Mouse (Mus musculus) limb, embryonic 14.5 days (tissue): ENCODE measurements around the gene Bzw2. TPM values are rescaled to one million over a fixed set of nuclear protein-coding genes. Genes with fewer than 3 reads are reported as not detected.
A peak's percentile ranks its signal among the peaks of the same experiment; 100 is the strongest.

Source experiments
- ATAC-seq: fragments of 200-750 bp; cut with Nextera tagmentation; 2 replicates; pipeline ENCODE4 v1.8.0; 2017; ENCODE audit warnings: low read depth, moderate number of reproducible peaks, moderate TSS enrichment; ENCODE audit not compliant: low FRiP score
- DNase-seq: peaks from one replicate; pipeline ENCODE4 v3.0.0-alpha.2; 2015; ENCODE audit warnings: low spot score
- H3K27ac ChIP-seq: fragments of 300-500 bp; sonication (generic); replicated peaks from 2 replicates; pipeline ENCODE4 v1.5.1; 2014; ENCODE audit warnings: low read depth, mild to moderate bottlenecking, low read length, moderate library complexity, mixed read lengths
- H3K27me3 ChIP-seq: fragments of 300-500 bp; sonication (generic); 2 replicates; pipeline ENCODE4 v1.6.1; 2014; ENCODE audit warnings: low read length, mixed read lengths; ENCODE audit not compliant: control insufficient read depth, insufficient read depth
- H3K36me3 ChIP-seq: fragments of 300-500 bp; sonication (generic); 2 replicates; pipeline ENCODE4 v1.6.1; 2014; ENCODE audit warnings: mild to moderate bottlenecking, low read length, moderate library complexity, mixed read lengths; ENCODE audit not compliant: control insufficient read depth, insufficient read depth
- H3K4me1 ChIP-seq: fragments of 300-500 bp; sonication (generic); 2 replicates; pipeline ENCODE4 v1.6.1; 2014; ENCODE audit warnings: antibody characterized with exemption, low read length, mixed read lengths; ENCODE audit not compliant: control insufficient read depth, insufficient read depth
- H3K4me2 ChIP-seq: fragments of 300-500 bp; sonication (generic); replicated peaks from 2 replicates; pipeline ENCODE4 v1.6.1; 2014; ENCODE audit warnings: low read depth, mild to moderate bottlenecking, low read length, moderate library complexity; ENCODE audit not compliant: severe bottlenecking
- H3K4me3 ChIP-seq: fragments of 300-500 bp; sonication (generic); replicated peaks from 2 replicates; pipeline ENCODE4 v1.5.1; 2014; ENCODE audit warnings: low read length
- H3K9ac ChIP-seq: fragments of 300-500 bp; sonication (generic); 2 replicates; pipeline ENCODE4 v1.6.1; 2014; ENCODE audit warnings: mild to moderate bottlenecking, low read depth, low read length, moderate library complexity; ENCODE audit not compliant: severe bottlenecking
- H3K9me3 ChIP-seq: fragments of 300-500 bp; sonication (generic); 2 replicates; pipeline ENCODE4 v1.6.1; 2016; ENCODE audit warnings: low read length; ENCODE audit not compliant: control insufficient read depth
- POLR2A ChIP-seq: fragments of 200-500 bp; IDR thresholded peaks from 2 replicates; pipeline ENCODE4 v1.8.0; 2012; ENCODE audit warnings: inconsistent platforms, mild to moderate bottlenecking, moderate library complexity, borderline replicate concordance; ENCODE audit not compliant: insufficient read depth, insufficient read length; ENCODE audit errors: extremely low read depth
- WGBS: fragments of 180-500 bp; shearing (Covaris S2); extraction: QIAGEN DNeasy Blood & Tissue Kit; methylation state at CpG from one replicate; pipeline ENCODE4 v1.1.7; 2014; 5-methylcytosine and 5-hydroxymethylcytosine counted together
- polyA plus RNA-seq, 2 experiments: library from polyadenylated mRNA; depleted of rRNA in 1 of 2; stranded (reverse) in 1 of 2; unstranded in 1 of 2; fragments of >200 nt; fragmentation: Nextera tagmentation in 1 of 2; extraction: Ambion mirVana in 1 of 2; gene quantifications; 2 replicates each; pipeline versions ENCODE4 v1.2.1 to v1.2.3; 2012 to 2014

Bzw2 gene
- polyA plus RNA-seq, 2 experiments = 112 to 183 TPM

GRCm38 (mm10) chr12:36057699-36058098 lies 100.2 kb downstream of the Bzw2 start:
- Histone ChIP-seq H3K27ac (no peak overlapping the region), H3K4me1 (no peaks in the 10 kb centered on the region), H3K9me3 (no peaks in the 10 kb centered on the region), H3K4me3 (no peak overlapping the region), H3K9ac (no peak overlapping the region), H3K36me3 (no peaks in the 10 kb centered on the region), H3K27me3 (no peaks in the 10 kb centered on the region), H3K4me2 (no peak overlapping the region)
- no peak for TF ChIP-seq POLR2A
- 84% methylated on average over 2 of the region's 2 CpGs for WGBS
- ATAC-seq (no peak), DNase-seq (no peak)

GRCm38 (mm10) chr12:36050276-36050675 lies 107.6 kb downstream of the Bzw2 start:
- no peak for ATAC-seq
- Histone ChIP-seq H3K9me3 (no peaks in the 10 kb centered on the region), H3K27me3 (no peaks in the 10 kb centered on the region), H3K4me1 (no peaks in the 10 kb centered on the region), H3K27ac (no peak overlapping the region), H3K36me3 (no peaks in the 10 kb centered on the region), H3K4me3 (no peak overlapping the region), H3K4me2 (no peak overlapping the region), H3K9ac (no peak overlapping the region)
- DNase-seq = no peak
- 83% methylated on average over 1 of the region's 1 CpGs for WGBS
- TF ChIP-seq POLR2A = no peak

GRCm38 (mm10) chr12:36047593-36047992 lies 110.3 kb downstream of the Bzw2 start:
- Histone ChIP-seq H3K9me3 (no peaks in the 10 kb centered on the region), H3K4me1 (no peaks in the 10 kb centered on the region), H3K36me3 (no peaks in the 10 kb centered on the region), H3K9ac (no peak overlapping the region), H3K27ac (no peak overlapping the region), H3K4me2 (no peak overlapping the region), H3K4me3 (no peak overlapping the region), H3K27me3 (no peaks in the 10 kb centered on the region)
- no peak for TF ChIP-seq POLR2A
- no peak; the same call in 1 of the 2 replicates for ATAC-seq
- WGBS = 37% methylated on average over 2 of the region's 2 CpGs
- no peak for DNase-seq

DNA sequence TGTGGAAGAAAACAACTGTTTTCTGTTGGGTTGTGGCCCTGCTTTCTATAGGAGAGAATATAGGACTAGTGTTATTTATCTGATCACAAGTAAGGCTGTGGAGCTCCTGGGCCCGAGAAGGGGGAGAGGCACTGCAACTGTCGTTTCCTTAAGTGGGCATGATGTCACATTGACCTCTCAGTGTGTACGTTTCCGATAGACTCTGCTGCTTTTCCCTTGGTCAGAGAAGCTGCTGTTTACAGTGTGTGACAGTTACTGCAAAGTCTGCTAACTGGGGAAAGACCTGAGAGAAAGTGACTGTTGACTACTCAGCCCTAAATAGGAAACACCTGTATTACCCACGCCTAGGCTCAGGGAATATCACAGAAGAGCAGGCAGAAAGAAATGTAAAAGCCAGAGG lies 111.7 kb downstream of the Bzw2 start:
- Histone ChIP-seq H3K4me2 (no peak overlapping the region), H3K27me3 (no peaks in the 10 kb centered on the region), H3K36me3 (no peaks in the 10 kb centered on the region), H3K4me3 (no peak overlapping the region), H3K9me3 (no peaks in the 10 kb centered on the region), H3K9ac (no peak overlapping the region), H3K27ac (no peak overlapping the region), H3K4me1 (peaks cover under 1% of the 10 kb centered on the region; the same call in 1 of the 2 replicates)
- DNase-seq (no peak), ATAC-seq (no peak)
- 21% methylated on average over 5 of the region's 5 CpGs for WGBS
- no peak for TF ChIP-seq POLR2A

- TF ChIP-seq POLR2A = no peak
- Histone ChIP-seq H3K9me3 (no peaks in the 10 kb centered on the region), H3K4me1 (peaks cover 5% of the 10 kb centered on the region; the same call in 1 of the 2 replicates), H3K4me3 (no peak overlapping the region), H3K9ac (no peak overlapping the region), H3K27me3 (no peaks in the 10 kb centered on the region), H3K36me3 (no peaks in the 10 kb centered on the region), H3K4me2 (no peak overlapping the region), H3K27ac (no peak overlapping the region)
- no peak for ATAC-seq
- no peak for DNase-seq
- 73% methylated on average over 2 of the region's 2 CpGs for WGBS
Measured at GRCm38 (mm10) chr12:36044691-36045090, 113.2 kb downstream of the Bzw2 start.

DNA sequence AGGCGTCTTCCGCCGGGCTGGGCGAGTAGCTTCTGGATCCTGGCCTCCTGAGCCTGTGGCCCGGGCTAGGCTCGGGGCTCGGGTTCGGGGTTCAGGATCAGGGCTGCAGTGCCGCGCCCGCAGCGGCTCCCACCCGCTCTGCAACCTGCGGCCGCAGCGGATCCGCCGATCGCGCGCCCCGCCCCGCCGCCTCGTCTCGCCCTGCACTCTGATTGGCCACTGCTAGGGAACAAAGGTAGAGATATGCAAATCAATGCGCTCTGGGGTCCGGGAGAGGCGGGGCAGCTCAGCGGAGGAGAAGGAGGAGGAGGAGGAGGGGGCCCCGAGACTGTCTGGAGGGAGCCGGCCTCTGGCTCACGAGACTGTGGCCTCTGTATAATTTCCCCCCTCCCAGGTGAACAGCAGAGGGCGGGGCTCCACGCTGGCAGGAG lies 115.5 kb downstream of the Bzw2 start, which contains the start of gene Tspan13:
Gene Tspan13, minus strand, starts transcription at position 153 of the 431 bp plus-strand sequence.
- peak within 1 kb of the TSS; percentile 79 for H3K4me3 ChIP-seq
- H3K27ac ChIP-seq = no peak within 1 kb of the TSS
- WGBS = under 1% methylated on average over 31 of the region's 35 CpGs
- peak within 1 kb of the TSS; percentile 89 for H3K4me2 ChIP-seq
- peak within 1 kb of the TSS; percentile 73 for H3K9ac ChIP-seq
- H3K9me3 ChIP-seq = no peaks in the 10 kb centered on the region
- peaks cover 5% of the 10 kb centered on the region; the same call in 1 of the 2 replicates for H3K4me1 ChIP-seq
- no peaks in the 10 kb centered on the region for H3K36me3 ChIP-seq
- peak; percentile 96 for ATAC-seq
- no peaks in the 10 kb centered on the region for H3K27me3 ChIP-seq
- DNase-seq = peak; percentile 79
- 0 out of 2 replicates have a peak, but pooled peaks have one; percentile 36 for TF ChIP-seq POLR2A

Other genes with a start within 250 kb of the Bzw2 start
- not detected in 2 replicates for gene Agr3, start 232.5 kb downstream of the Bzw2 start, polyA plus RNA-seq (2012; rRNA removed)
- not detected in 2 replicates for gene Agr3, start 232.5 kb downstream of the Bzw2 start, polyA plus RNA-seq (2014; fragmentation: Nextera tagmentation; extraction: Ambion mirVana)
- 0.29 and 0.38 TPM in 2 replicates for gene Agr2, start 165.2 kb downstream of the Bzw2 start, polyA plus RNA-seq (2012; rRNA removed)
- gene Agr2, start 165.2 kb downstream of the Bzw2 start, polyA plus RNA-seq (2014; fragmentation: Nextera tagmentation; extraction: Ambion mirVana) = 0.33 TPM in 1 of 2 replicates, not detected in the other
- gene Tspan13, start 115.6 kb downstream of the Bzw2 start, polyA plus RNA-seq (2012; rRNA removed) = 34.2 and 40.4 TPM in 2 replicates
- 37.5 and 38.3 TPM in 2 replicates for gene Tspan13, start 115.6 kb downstream of the Bzw2 start, polyA plus RNA-seq (2014; fragmentation: Nextera tagmentation; extraction: Ambion mirVana)
- 16.9 and 21.8 TPM in 2 replicates for gene Ankmy2, start 966 bp downstream of the Bzw2 start, polyA plus RNA-seq (2012; rRNA removed)
- gene Ankmy2, start 966 bp downstream of the Bzw2 start, polyA plus RNA-seq (2014; fragmentation: Nextera tagmentation; extraction: Ambion mirVana) = 33.8 and 37.8 TPM in 2 replicates
- not detected in 2 replicates for gene Lrrc72, start 95.3 kb upstream of the Bzw2 start, polyA plus RNA-seq (2012; rRNA removed)
- 0.30 TPM in 1 of 2 replicates, not detected in the other for gene Lrrc72, start 95.3 kb upstream of the Bzw2 start, polyA plus RNA-seq (2014; fragmentation: Nextera tagmentation; extraction: Ambion mirVana)
- gene Sostdc1, start 156.1 kb upstream of the Bzw2 start, polyA plus RNA-seq (2012; rRNA removed) = 36.1 and 39.5 TPM in 2 replicates
- gene Sostdc1, start 156.1 kb upstream of the Bzw2 start, polyA plus RNA-seq (2014; fragmentation: Nextera tagmentation; extraction: Ambion mirVana) = 63.8 and 69.7 TPM in 2 replicates
- gene Ispd, start 223.4 kb upstream of the Bzw2 start, polyA plus RNA-seq (2012; rRNA removed) = 2.7 and 3.0 TPM in 2 replicates
- gene Ispd, start 223.4 kb upstream of the Bzw2 start, polyA plus RNA-seq (2014; fragmentation: Nextera tagmentation; extraction: Ambion mirVana) = 9.6 and 10.9 TPM in 2 replicates
- 0.99 and 1.3 TPM in 2 replicates for gene D630036H23Rik, start 224.1 kb upstream of the Bzw2 start, polyA plus RNA-seq (2012; rRNA removed)
- 1.6 and 2.2 TPM in 2 replicates for gene D630036H23Rik, start 224.1 kb upstream of the Bzw2 start, polyA plus RNA-seq (2014; fragmentation: Nextera tagmentation; extraction: Ambion mirVana)